Comparison of ENCODE assay signal across 8 mouse cellular contexts in the genomic region with DNA sequence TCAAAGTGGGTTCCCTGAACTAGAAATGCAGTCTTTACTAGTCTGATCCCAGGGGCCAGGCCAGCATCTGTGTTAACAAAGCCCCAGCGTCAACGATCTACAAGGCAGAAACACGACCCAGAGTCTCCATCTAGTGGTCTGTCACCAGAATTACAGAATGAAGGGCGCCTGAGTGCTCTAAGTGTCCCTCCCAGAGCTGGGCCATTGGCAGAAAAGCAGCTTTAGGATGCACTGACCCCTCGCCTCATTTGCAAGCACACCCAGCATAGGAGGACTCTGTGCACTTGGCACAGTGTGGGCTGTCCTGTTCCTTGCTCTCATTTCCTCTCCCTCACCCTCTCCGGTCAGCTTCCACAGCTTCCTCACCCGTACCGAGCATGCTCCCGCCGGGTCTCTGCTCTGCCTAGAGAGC. TPM values are rescaled to one million over a fixed set of nuclear protein-coding genes. Genes with fewer than 3 reads are reported as not detected.
A peak's percentile ranks its signal among the peaks of the same experiment; 100 is the strongest.
DNase-seq lines count a peak whose midpoint lies in the region; ATAC-seq and TF ChIP-seq lines count a peak whose summit lies in the region.

No protein-coding gene starts in this region.

- H3K4me3 ChIP-seq in embryonic facial prominence, embryonic 10.5 days = no peak overlapping the region
- no peak overlapping the region for H3K4me3 ChIP-seq in midbrain, embryonic 13.5 days (replicated peaks)
- H3K4me3 ChIP-seq in small intestine, adult 2 months (ENCODE audit: low read depth, low read length) = no peak overlapping the region

- intact Hi-C loops in left cerebral cortex, postnatal 4 days (cut with DNase I) = loop anchor here (2.0 to 10.0 kb wide), 3 partner anchors 70 to 163 kb away; no protein-coding TSS in a partner anchor

- peak; percentile 93 for ATAC-seq in midbrain, embryonic 13.5 days

- H3K4me2 ChIP-seq in midbrain, embryonic 13.5 days (replicated peaks) = no peak overlapping the region

- no peaks in the 10 kb centered on the region for H3K9me3 ChIP-seq in embryonic facial prominence, embryonic 10.5 days
- no peaks in the 10 kb centered on the region for H3K9me3 ChIP-seq in midbrain, embryonic 13.5 days

- WGBS in embryonic facial prominence, embryonic 10.5 days = 47% methylated on average over 10 of the region's 10 CpGs
- 46% methylated on average over 10 of the region's 10 CpGs for WGBS in midbrain, embryonic 13.5 days
- 42% methylated on average over 10 of the region's 10 CpGs for WGBS in small intestine, adult 2 months

- no peak overlapping the region; the same call in 1 of the 2 replicates for H3K27ac ChIP-seq in embryonic facial prominence, embryonic 10.5 days (replicated peaks)
- no peak overlapping the region for H3K27ac ChIP-seq in midbrain, embryonic 13.5 days
- no peak overlapping the region for H3K27ac ChIP-seq in small intestine, adult 2 months (ENCODE audit: insufficient read depth, low read depth, low read length)

- H3K9ac ChIP-seq in midbrain, embryonic 13.5 days (replicated peaks) = no peak overlapping the region

- H3K27me3 ChIP-seq in embryonic facial prominence, embryonic 10.5 days (replicated peaks; ENCODE audit: low read depth, poor library complexity, severe bottlenecking) = 0 out of 2 replicates have a peak, but pooled peaks cover 4% of the 10 kb centered on the region
- H3K27me3 ChIP-seq in midbrain, embryonic 13.5 days = no peaks in the 10 kb centered on the region
- H3K27me3 ChIP-seq in small intestine, adult 2 months (ENCODE audit: control insufficient read depth, insufficient read depth, low read length) = no peaks in the 10 kb centered on the region

- peak; percentile 74 for DNase-seq in A20 (ENCODE audit: low read depth, low spot score)
- peak; percentile 74 for DNase-seq in adrenal gland, postnatal 14 days
- DNase-seq in embryonic facial prominence, embryonic 10.5 days (ENCODE audit: low spot score) = peak; percentile 79
- DNase-seq in heart, adult 18-20 months = peak; percentile 78 to 85
- DNase-seq in kidney, adult 18-20 months = peak; percentile 64
- DNase-seq in left cerebral cortex, postnatal 4 days = peak; percentile 71

- TF ChIP-seq CTCF in small intestine, adult 2 months (IDR thresholded peaks at IDR 0.05; ENCODE audit: extremely low read depth, insufficient read length, insufficient replicate concordance, low read depth, low read length) = peak; percentile 81; the same call in 1 of the 2 replicates

- H3K36me3 ChIP-seq in embryonic facial prominence, embryonic 10.5 days (replicated peaks) = no peaks in the 10 kb centered on the region
- no peaks in the 10 kb centered on the region for H3K36me3 ChIP-seq in midbrain, embryonic 13.5 days
- H3K36me3 ChIP-seq in small intestine, adult 2 months (ENCODE audit: control insufficient read depth, insufficient read depth, low read length) = no peaks in the 10 kb centered on the region

- no peak for TF ChIP-seq POLR2A in small intestine, adult 2 months (IDR thresholded peaks at IDR 0.05; ENCODE audit: low read depth, low read length)

- 0 out of 2 replicates have a peak, but pooled peaks cover 4% of the 10 kb centered on the region for H3K4me1 ChIP-seq in embryonic facial prominence, embryonic 10.5 days
- H3K4me1 ChIP-seq in midbrain, embryonic 13.5 days (replicated peaks) = no peaks in the 10 kb centered on the region
- H3K4me1 ChIP-seq in small intestine, adult 2 months (ENCODE audit: control insufficient read depth, insufficient read depth, insufficient read length, low read length) = no peaks in the 10 kb centered on the region

RNA-seq across cellular contexts. Expression of a gene that starts 29.3 kb away (rescaled TPM):
- total RNA-seq in adrenal gland, postnatal 14 days (2021) = 103 and 105 TPM in 2 replicates
- polyA plus RNA-seq in embryonic facial prominence, embryonic 10.5 days (2016; fragmentation: Nextera tagmentation; extraction: Ambion mirVana) = 77.8 and 82.6 TPM in 2 replicates
- 10 to 100 TPM; 96.8 to 97.5 TPM for total RNA-seq in heart, adult 18-20 months (2021)
- 100 to 1,000 TPM; 142 to 148 TPM for total RNA-seq in left cerebral cortex, postnatal 4 days (2021)
- polyA plus RNA-seq in midbrain, embryonic 13.5 days (2015; fragmentation: Nextera tagmentation; extraction: Ambion mirVana) = 125 and 142 TPM in 2 replicates
- 2.6 and 10.1 TPM in 2 replicates for polyA plus RNA-seq in small intestine, adult 2 months (2012; rRNA removed)

RNA-seq across cellular contexts. Expression of a gene that starts 53.9 kb away (rescaled TPM):
- 20.2 and 22.0 TPM in 2 replicates for total RNA-seq in adrenal gland, postnatal 14 days (2021)
- polyA plus RNA-seq in embryonic facial prominence, embryonic 10.5 days (2016; fragmentation: Nextera tagmentation; extraction: Ambion mirVana) = 9.2 and 10.3 TPM in 2 replicates
- 10 to 100 TPM; 16.4 to 18.9 TPM for total RNA-seq in heart, adult 18-20 months (2021)
- 1 to 10 TPM in 1 of 2 experiments, under 1 TPM in 1; 0.54 to 1.1 TPM for total RNA-seq in left cerebral cortex, postnatal 4 days (2021)
- polyA plus RNA-seq in midbrain, embryonic 13.5 days (2015; fragmentation: Nextera tagmentation; extraction: Ambion mirVana) = 1.0 and 1.8 TPM in 2 replicates
- 5.6 and 6.4 TPM in 2 replicates for polyA plus RNA-seq in small intestine, adult 2 months (2012; rRNA removed)

Comparison
In these comparisons a context has a peak if more than half of its experiments do, and no peak if none do; other contexts are left out.
1. RNA of a gene that starts 53.9 kb away (total RNA-seq): 20.2 to 22.0 TPM in adrenal gland, postnatal 14 days and 16.4 to 18.9 TPM in heart, adult 18-20 months; 0.54 to 1.1 TPM in left cerebral cortex, postnatal 4 days; every median in the first group is over 4 times any median in the second.
2. Peak in every context shown above with its lines, with median percentiles within 50 percentile points of each other: DNase-seq.